Mouse (Mus musculus) kidney, embryonic 14.5 days (tissue): ENCODE data around the gene Smarce1. TPM values are rescaled to one million over a fixed set of nuclear protein-coding genes. Genes with fewer than 3 reads are reported as not detected.

Source experiments
- ATAC-seq: fragments of 200-750 bp; cut with Nextera tagmentation; 2 replicates; pipeline ENCODE4 v1.8.0; 2017; ENCODE audit warnings: moderate number of reproducible peaks, mild to moderate bottlenecking, moderate TSS enrichment, moderate library complexity; ENCODE audit not compliant: low FRiP score, low TSS enrichment
- H3K27ac ChIP-seq: fragments of 300-500 bp; sonication (generic); 2 replicates; pipeline ENCODE4 v1.5.1; 2014; ENCODE audit warnings: low read depth, mild to moderate bottlenecking, low read length, moderate library complexity, mixed read lengths
- H3K27me3 ChIP-seq: fragments of 300-500 bp; sonication (generic); 2 replicates; pipeline ENCODE4 v1.6.1; 2014; ENCODE audit warnings: mild to moderate bottlenecking, low read length; ENCODE audit not compliant: control insufficient read depth, insufficient read depth
- H3K36me3 ChIP-seq: fragments of 300-500 bp; sonication (generic); 2 replicates; pipeline ENCODE4 v1.6.1; 2014; ENCODE audit warnings: low read length, mixed read lengths; ENCODE audit not compliant: control insufficient read depth, insufficient read depth
- H3K4me1 ChIP-seq: fragments of 300-500 bp; sonication (generic); 2 replicates; pipeline ENCODE4 v1.6.1; 2014; ENCODE audit warnings: low read length, mixed read lengths; ENCODE audit not compliant: control insufficient read depth, insufficient read depth
- H3K4me2 ChIP-seq: fragments of 300-500 bp; sonication (generic); replicated peaks from 2 replicates; pipeline ENCODE4 v1.6.1; 2014; ENCODE audit warnings: low read depth, mild to moderate bottlenecking, low read length
- H3K4me3 ChIP-seq: fragments of 300-500 bp; sonication (generic); 2 replicates; pipeline ENCODE4 v1.5.1; 2014; ENCODE audit warnings: mild to moderate bottlenecking, low read length
- H3K9ac ChIP-seq: fragments of 300-500 bp; sonication (generic); 2 replicates; pipeline ENCODE4 v1.6.1; 2014; ENCODE audit warnings: low read depth, mild to moderate bottlenecking, low read length, moderate library complexity
- H3K9me3 ChIP-seq: fragments of 300-500 bp; sonication (generic); 2 replicates; pipeline ENCODE4 v1.6.1; 2016; ENCODE audit warnings: low read length; ENCODE audit not compliant: control insufficient read depth
- WGBS: fragments of 180-500 bp; shearing (Covaris S2); extraction: QIAGEN DNeasy Blood & Tissue Kit; methylation state at CpG from one replicate; pipeline ENCODE4 v1.1.7; 2014; 5-methylcytosine and 5-hydroxymethylcytosine counted together
- polyA plus RNA-seq: library from polyadenylated mRNA; unstranded; fragments of >200 nt; fragmentation: Nextera tagmentation; extraction: Ambion mirVana; gene quantifications from 2 replicates; pipeline ENCODE4 v1.2.1, GENCODE M21; 2014

The Smarce1 gene
- polyA plus RNA-seq, 1 experiment from 2014 or later: 190 TPM

DNA sequence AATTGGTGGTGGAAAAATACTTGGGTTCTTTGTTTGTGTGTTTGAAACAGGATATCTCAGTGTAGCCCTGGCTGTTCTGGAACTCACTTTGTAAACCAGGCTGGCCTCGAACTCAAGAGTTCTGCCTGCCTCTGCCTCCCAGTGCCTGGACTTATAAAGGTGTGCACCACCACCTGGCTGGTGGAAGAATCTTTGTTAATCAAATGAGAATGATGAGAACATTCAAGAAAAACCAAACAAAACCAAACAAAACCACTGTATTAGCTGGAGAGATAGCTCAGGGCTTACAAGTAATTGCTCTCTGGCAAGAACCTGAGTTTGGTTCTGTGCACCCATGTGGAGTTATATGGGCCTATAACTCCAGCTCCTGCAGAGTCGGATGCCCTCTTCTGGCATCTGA, 61.4 kb downstream of the Smarce1 start:
- Histone ChIP-seq H3K4me3 (no peak overlapping the region), H3K4me2 (no peak overlapping the region), H3K9me3 (no peaks in the 10 kb centered on the region), H3K9ac (no peak overlapping the region), H3K27me3 (no peaks in the 10 kb centered on the region), H3K27ac (no peak overlapping the region), H3K4me1 (no peaks in the 10 kb centered on the region), H3K36me3 (no peaks in the 10 kb centered on the region)
- ATAC-seq: no peak
- 90% methylated on average over 2 of the region's 2 CpGs for WGBS

DNA sequence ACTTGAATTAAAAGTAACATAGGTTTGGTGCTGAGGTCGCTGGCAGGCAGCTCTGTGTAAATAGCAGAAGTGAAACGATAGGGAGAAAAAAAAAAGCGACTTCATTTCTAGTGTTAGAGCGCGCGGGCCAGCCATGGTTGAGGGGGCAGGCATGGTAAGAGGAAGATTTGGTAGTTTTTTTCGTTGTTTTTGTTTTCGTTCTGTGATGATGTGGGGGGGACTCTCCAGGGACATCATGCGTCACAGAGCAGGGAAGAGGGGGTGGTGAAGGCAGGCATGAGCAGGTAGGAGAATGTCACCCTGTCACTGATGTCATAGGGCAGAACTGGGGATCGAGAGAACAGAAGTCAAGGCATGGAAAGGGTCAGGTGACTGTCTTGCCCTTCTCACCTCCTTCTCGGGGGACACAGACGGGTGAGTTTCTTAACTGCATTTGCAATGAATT, 62.8 kb downstream of the Smarce1 start:
- ATAC-seq: no peak
- H3K9me3 ChIP-seq: no peaks in the 10 kb centered on the region
- H3K9ac ChIP-seq: no peak overlapping the region
- no peak overlapping the region for H3K4me3 ChIP-seq
- no peaks in the 10 kb centered on the region for H3K36me3 ChIP-seq
- no peak overlapping the region for H3K27ac ChIP-seq
- 45% methylated on average over 12 of the region's 12 CpGs for WGBS
- no peaks in the 10 kb centered on the region for H3K4me1 ChIP-seq
- H3K4me2 ChIP-seq: no peak overlapping the region
- no peaks in the 10 kb centered on the region for H3K27me3 ChIP-seq

DNA sequence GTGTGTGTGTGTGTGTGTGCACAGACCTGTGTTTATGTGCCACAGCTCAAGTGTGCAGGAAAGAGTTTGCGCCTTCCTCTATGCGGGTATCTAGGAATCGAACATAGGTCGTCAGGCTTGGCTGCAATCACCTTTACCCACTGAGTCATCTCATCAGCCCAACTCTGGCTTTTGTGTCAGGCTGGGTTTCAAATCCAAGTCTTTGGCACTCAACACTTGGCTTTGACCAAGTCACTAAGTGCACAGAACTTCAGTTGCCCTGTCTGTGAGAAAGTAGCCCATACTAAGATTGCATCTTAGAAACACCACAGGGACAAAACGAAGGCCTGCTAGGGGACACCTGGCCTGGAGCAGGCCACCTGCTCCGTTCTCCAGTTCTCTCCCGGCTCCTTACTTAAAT, 63.2 kb downstream of the Smarce1 start:
- no peak overlapping the region for H3K4me2 ChIP-seq
- no peaks in the 10 kb centered on the region for H3K9me3 ChIP-seq
- 80% methylated on average over 7 of the region's 7 CpGs for WGBS
- no peaks in the 10 kb centered on the region for H3K36me3 ChIP-seq
- no peaks in the 10 kb centered on the region for H3K4me1 ChIP-seq
- no peak overlapping the region for H3K9ac ChIP-seq
- no peak overlapping the region for H3K4me3 ChIP-seq
- ATAC-seq: no peak
- H3K27me3 ChIP-seq: no peaks in the 10 kb centered on the region
- H3K27ac ChIP-seq: no peak overlapping the region

DNA sequence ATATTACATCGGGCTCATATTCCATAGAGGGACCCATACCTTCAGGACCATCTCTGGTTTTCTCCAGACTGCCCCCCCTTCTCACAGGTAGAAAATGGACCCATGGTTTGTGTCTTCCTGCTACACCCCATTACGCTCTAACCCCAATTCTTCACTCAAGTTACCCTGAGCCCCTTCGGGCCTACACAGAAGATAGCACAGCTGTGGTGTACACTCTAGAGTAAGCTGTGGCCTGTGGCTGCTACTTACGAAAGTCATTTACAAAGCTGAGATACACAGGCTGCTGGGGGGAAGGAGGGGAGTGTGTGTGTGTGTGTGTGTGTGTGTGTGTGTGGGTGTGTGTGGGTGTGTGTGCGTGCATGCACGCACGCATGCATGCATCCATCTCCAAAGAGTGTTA, 64.6 kb downstream of the Smarce1 start:
- H3K9me3 ChIP-seq: no peaks in the 10 kb centered on the region
- H3K4me2 ChIP-seq: no peak overlapping the region
- 94% methylated on average over 7 of the region's 7 CpGs for WGBS
- ATAC-seq: no peak
- H3K4me1 ChIP-seq: no peaks in the 10 kb centered on the region
- no peak overlapping the region for H3K27ac ChIP-seq
- no peak overlapping the region for H3K4me3 ChIP-seq
- H3K9ac ChIP-seq: no peak overlapping the region
- no peaks in the 10 kb centered on the region for H3K27me3 ChIP-seq
- no peaks in the 10 kb centered on the region for H3K36me3 ChIP-seq

DNA sequence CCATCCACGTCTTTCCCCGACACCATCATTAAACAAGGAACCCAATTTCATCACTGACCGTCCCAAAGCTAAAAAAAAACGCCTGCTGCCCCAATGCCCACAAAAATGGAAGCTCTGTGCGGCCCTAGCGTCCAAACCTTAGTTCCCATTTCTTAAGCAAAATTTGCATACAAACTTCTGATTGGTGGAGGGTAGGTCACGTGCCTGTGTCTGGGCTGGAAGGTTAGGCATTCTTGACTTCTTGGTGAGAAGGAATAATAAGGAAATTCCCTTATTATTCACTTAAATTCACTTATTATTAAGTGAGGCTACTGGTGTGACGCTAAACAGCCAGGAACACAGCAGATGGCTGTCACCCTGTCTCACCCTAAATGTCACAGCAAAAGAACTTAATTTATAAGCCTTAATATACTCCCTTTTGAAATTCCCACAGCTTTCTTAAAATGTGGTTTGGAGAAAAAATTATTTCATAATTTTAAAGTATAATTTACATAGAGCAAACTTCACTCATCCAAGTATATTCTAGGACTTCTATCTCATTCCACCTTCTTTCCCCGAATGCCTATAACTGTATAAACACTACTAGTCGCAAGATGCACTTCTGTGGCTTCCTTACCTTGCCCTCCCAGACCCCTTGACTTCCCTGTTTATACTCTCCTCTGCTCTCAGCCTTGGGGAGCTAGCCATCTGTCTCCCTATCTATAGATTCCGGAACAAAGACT, 65.6 kb downstream of the Smarce1 start:
- Histone ChIP-seq H3K36me3 (no peaks in the 10 kb centered on the region), H3K4me2 (no peak overlapping the region), H3K9ac (no peak overlapping the region), H3K27ac (no peak overlapping the region), H3K9me3 (no peaks in the 10 kb centered on the region), H3K27me3 (no peaks in the 10 kb centered on the region), H3K4me1 (no peaks in the 10 kb centered on the region), H3K4me3 (no peak overlapping the region)
- ATAC-seq: no peak
- 69% methylated on average over 11 of the region's 11 CpGs for WGBS

DNA sequence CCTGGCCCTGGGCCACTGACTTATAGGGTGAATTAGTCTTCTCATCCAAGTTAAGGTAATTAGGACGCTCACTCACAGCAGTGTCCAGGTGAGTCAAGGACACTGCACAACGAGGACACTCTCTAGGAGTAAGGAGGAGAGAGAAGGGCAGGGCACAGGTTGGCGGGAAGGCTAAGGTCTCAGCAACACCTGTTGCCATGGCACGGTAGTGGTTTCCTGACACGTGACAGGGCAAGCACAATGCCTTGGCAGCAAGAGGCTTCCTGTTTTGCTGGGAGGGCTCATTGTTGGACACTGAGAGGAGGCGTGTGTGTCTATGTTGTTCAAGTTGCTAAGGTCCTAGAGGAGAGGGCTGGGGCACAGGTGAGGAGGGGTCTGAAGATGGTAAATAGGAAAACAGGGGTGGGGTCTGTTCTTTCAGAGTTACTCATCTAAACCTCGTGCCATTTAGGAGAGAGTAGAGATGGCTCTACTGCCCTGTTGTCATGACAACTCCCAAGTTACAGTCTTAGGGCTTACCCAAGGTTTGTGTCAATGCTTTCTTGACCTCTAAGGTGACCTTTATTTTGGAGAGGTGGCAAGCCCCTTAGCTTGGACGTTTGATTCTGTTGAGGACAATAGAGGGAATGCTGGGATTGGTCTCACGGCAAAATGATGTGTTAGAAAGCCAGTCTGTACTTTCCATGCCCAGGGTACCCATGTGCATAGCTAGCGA, 67.7 kb downstream of the Smarce1 start:
- no peaks in the 10 kb centered on the region for H3K36me3 ChIP-seq
- H3K27me3 ChIP-seq: no peaks in the 10 kb centered on the region
- no peaks in the 10 kb centered on the region for H3K9me3 ChIP-seq
- no peak overlapping the region for H3K9ac ChIP-seq
- H3K27ac ChIP-seq: no peak overlapping the region
- ATAC-seq: no peak
- no peak overlapping the region for H3K4me2 ChIP-seq
- 78% methylated on average over 10 of the region's 10 CpGs for WGBS
- H3K4me3 ChIP-seq: no peak overlapping the region
- H3K4me1 ChIP-seq: no peaks in the 10 kb centered on the region

DNA sequence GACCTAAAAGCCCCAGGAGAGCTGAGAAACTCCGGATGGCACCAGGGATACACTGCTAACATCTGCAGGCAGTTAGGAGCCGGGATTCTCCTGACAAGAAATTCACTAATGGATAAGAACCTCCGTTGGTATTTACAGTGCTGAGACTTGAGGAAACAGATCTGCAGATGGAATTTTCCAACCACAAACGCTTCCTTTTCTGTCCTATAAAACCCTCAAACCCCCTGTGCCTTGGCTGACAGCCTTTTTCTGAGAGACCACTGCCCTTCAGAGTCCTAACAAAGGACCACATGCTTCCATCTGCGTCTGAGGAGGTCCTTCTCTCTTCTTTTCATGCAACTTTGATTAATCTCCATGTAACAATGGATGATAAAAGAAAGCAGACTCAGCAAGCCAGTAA, 69.2 kb downstream of the Smarce1 start:
- no peak overlapping the region for H3K27ac ChIP-seq
- H3K36me3 ChIP-seq: no peaks in the 10 kb centered on the region
- no peak overlapping the region for H3K4me2 ChIP-seq
- no peak for ATAC-seq
- H3K9ac ChIP-seq: no peak overlapping the region
- no peaks in the 10 kb centered on the region for H3K27me3 ChIP-seq
- 38% methylated on average over 5 of the region's 5 CpGs for WGBS
- no peak overlapping the region for H3K4me3 ChIP-seq
- no peaks in the 10 kb centered on the region for H3K9me3 ChIP-seq
- no peaks in the 10 kb centered on the region for H3K4me1 ChIP-seq

DNA sequence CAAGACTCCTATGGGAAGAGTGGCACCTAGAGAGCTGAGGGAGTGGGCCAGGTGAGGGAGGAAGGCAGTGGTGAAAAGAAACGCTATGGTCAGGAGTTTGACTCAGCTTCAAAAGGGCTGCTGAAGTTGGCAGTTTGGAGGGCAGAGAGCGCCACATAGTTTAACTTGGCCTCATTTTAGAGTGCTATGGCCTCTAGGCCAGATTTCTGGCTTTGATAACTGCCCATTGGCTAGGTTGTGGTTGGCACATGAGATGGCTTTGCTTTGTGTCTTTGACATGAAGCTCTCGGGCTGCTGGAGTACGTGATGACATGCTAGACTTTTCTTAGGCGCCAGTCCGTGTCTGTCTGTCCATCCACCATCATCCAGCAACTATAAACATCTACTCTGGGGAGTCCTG, 70.6 kb downstream of the Smarce1 start:
- H3K36me3 ChIP-seq: no peaks in the 10 kb centered on the region
- H3K4me2 ChIP-seq: no peak overlapping the region
- H3K4me3 ChIP-seq: no peak overlapping the region
- no peak overlapping the region for H3K9ac ChIP-seq
- ATAC-seq: no peak
- no peaks in the 10 kb centered on the region for H3K4me1 ChIP-seq
- H3K27me3 ChIP-seq: no peaks in the 10 kb centered on the region
- H3K27ac ChIP-seq: no peak overlapping the region
- no peaks in the 10 kb centered on the region for H3K9me3 ChIP-seq
- 92% methylated on average over 6 of the region's 6 CpGs for WGBS
